Mouse (Mus musculus) heart, embryonic 14.5 days (tissue): ENCODE results near the gene Tph1. TPM values are rescaled to one million over a fixed set of nuclear protein-coding genes. Genes with fewer than 3 reads are reported as not detected.

ENCODE experiments used
- ATAC-seq: fragments of 200-750 bp; cut with Nextera tagmentation; 2 replicates; pipeline ENCODE4 v1.8.0; 2017; ENCODE audit warnings: low read depth, moderate TSS enrichment; ENCODE audit not compliant: insufficient number of reproducible peaks, insufficient read depth, low FRiP score
- H3K27ac ChIP-seq, 2 experiments: fragments of 200-500 bp in 1 of 2; fragments of 300-500 bp in 1 of 2; sonication (generic) in 1 of 2; replicated peaks in 1 of 2; 2 replicates each; pipeline ENCODE4 v1.5.1; 2012 to 2014; ENCODE audit warnings: low read depth in 2 of 2, low read length in 2 of 2, control low read depth in 1 of 2, mild to moderate bottlenecking in 1 of 2, mixed read lengths in 1 of 2; ENCODE audit not compliant: control insufficient read depth in 1 of 2, insufficient read depth in 1 of 2
- H3K27me3 ChIP-seq: fragments of 300-500 bp; sonication (generic); 2 replicates; pipeline ENCODE4 v1.6.1; 2014; ENCODE audit warnings: mild to moderate bottlenecking, low read length, control low read depth; ENCODE audit not compliant: control insufficient read depth, insufficient read depth
- H3K36me3 ChIP-seq: fragments of 300-500 bp; sonication (generic); 2 replicates; pipeline ENCODE4 v1.6.1; 2014; ENCODE audit warnings: mild to moderate bottlenecking, control low read depth, low read length, mixed read lengths; ENCODE audit not compliant: control insufficient read depth, insufficient read depth
- H3K4me1 ChIP-seq, 2 experiments: fragments of 200-500 bp in 1 of 2; fragments of 300-500 bp in 1 of 2; sonication (generic) in 1 of 2; 2 replicates each; pipeline ENCODE4 v1.6.1; 2012 to 2014; ENCODE audit warnings: low read length in 2 of 2, control low read depth in 1 of 2, mixed read lengths in 1 of 2; ENCODE audit not compliant: control insufficient read depth in 2 of 2, insufficient read depth in 2 of 2
- H3K4me2 ChIP-seq: fragments of 300-500 bp; sonication (generic); 2 replicates; pipeline ENCODE4 v1.6.1; 2014; ENCODE audit warnings: mild to moderate bottlenecking, low read length
- H3K4me3 ChIP-seq, 2 experiments: fragments of 200-500 bp in 1 of 2; fragments of 300-500 bp in 1 of 2; sonication (generic) in 1 of 2; 2 replicates each; pipeline ENCODE4 v1.5.1; 2012 to 2014; ENCODE audit warnings: low read length in 2 of 2, mild to moderate bottlenecking in 2 of 2, control low read depth in 1 of 2, low read depth in 1 of 2, moderate library complexity in 1 of 2; ENCODE audit not compliant: control insufficient read depth in 1 of 2, insufficient read depth in 1 of 2
- H3K9ac ChIP-seq: fragments of 300-500 bp; sonication (generic); 2 replicates; pipeline ENCODE4 v1.6.1; 2014; ENCODE audit warnings: mild to moderate bottlenecking, low read length
- H3K9me3 ChIP-seq: fragments of 300-500 bp; sonication (generic); 2 replicates; pipeline ENCODE4 v1.6.1; 2016; ENCODE audit warnings: low read length, control low read depth; ENCODE audit not compliant: control insufficient read depth
- WGBS: fragments of 180-500 bp; shearing (Covaris S2); extraction: QIAGEN DNeasy Blood & Tissue Kit; methylation state at CpG from one replicate; pipeline ENCODE4 v1.1.7; 2014; 5-methylcytosine and 5-hydroxymethylcytosine counted together
- polyA plus RNA-seq: library from polyadenylated mRNA; unstranded; fragments of >200 nt; fragmentation: Nextera tagmentation; extraction: Ambion mirVana; gene quantifications from 2 replicates; pipeline ENCODE4 v1.2.1, GENCODE M21; 2014

Gene Tph1
- polyA plus RNA-seq: 0.12 and 0.65 TPM in 2 replicates

DNA sequence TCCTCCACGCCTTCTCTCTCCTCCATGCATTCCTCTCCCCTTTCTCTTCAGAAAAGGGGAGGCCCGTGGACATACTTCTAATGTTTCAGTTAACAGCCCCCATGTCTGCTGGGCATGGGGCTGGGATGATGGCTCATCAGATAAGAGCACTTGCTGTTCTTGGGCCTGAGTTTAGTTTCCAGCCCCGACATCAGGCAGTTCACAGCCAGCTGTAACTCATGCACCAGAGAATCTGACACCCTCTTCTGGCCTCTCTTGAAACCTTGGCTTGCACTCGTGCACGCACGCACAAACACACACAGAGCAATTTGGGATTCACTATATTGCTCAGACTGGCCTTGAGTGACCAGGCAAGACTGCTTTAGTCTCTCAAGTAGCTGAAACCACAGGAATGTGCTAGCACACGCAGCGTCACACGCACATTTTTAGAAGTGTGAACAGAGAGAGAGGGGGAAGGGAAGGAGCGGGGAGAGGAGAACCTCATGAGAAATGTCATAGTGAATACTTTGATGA is at the start of gene Tph1:
TSS of gene Tph1 (minus strand) at position 378 of the 513 bp plus-strand sequence.
- Histone ChIP-seq H3K9me3 (no peaks in the 10 kb centered on the region), H3K27ac (no peak within 1 kb of the TSS), H3K9ac (no peak within 1 kb of the TSS), H3K27me3 (peaks cover 18% of the 10 kb centered on the region), H3K36me3 (no peaks in the 10 kb centered on the region), H3K4me1 (peaks cover 0 to 5% of the 10 kb centered on the region in 2 experiments; a peak in 2 of 4 replicates), H3K4me3 (no peak within 1 kb of the TSS), H3K4me2 (no peak within 1 kb of the TSS)
- 41% methylated on average over 10 of the region's 10 CpGs for WGBS
- no peak for ATAC-seq

GRCm38 (mm10) chr7:46720460-46720859 is 48.1 kb upstream of the Tph1 start:
- Histone ChIP-seq H3K36me3 (no peaks in the 10 kb centered on the region), H3K4me1 (no peaks in the 10 kb centered on the region; a peak in 1 of 4 replicates), H3K9me3 (no peaks in the 10 kb centered on the region), H3K27me3 (no peaks in the 10 kb centered on the region), H3K27ac (no peak overlapping the region), H3K4me3 (no peak overlapping the region), H3K4me2 (no peak overlapping the region), H3K9ac (no peak overlapping the region)
- WGBS: 71% methylated on average over 9 of the region's 9 CpGs
- ATAC-seq: no peak

DNA sequence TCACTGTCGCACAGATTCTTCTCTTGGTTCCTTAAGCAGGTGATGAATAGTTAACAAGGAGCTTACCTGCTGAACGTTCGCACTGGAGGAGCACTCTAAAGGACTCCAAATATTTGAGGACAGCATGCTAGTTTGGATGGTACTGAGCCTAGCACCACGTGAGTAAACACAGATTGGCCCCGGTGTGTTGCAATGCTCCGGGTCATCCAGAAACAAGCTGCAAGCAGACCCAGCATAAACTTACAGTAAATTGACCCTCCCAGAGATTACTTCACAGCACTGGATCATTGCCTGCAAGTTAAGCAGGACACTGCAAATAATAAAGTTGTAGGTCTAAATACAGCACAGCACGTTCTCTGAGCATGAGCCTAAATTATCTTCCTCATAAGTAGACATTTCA is 47.2 kb upstream of the Tph1 start:
- Histone ChIP-seq H3K27ac (no peak overlapping the region), H3K9me3 (no peaks in the 10 kb centered on the region)

DNA sequence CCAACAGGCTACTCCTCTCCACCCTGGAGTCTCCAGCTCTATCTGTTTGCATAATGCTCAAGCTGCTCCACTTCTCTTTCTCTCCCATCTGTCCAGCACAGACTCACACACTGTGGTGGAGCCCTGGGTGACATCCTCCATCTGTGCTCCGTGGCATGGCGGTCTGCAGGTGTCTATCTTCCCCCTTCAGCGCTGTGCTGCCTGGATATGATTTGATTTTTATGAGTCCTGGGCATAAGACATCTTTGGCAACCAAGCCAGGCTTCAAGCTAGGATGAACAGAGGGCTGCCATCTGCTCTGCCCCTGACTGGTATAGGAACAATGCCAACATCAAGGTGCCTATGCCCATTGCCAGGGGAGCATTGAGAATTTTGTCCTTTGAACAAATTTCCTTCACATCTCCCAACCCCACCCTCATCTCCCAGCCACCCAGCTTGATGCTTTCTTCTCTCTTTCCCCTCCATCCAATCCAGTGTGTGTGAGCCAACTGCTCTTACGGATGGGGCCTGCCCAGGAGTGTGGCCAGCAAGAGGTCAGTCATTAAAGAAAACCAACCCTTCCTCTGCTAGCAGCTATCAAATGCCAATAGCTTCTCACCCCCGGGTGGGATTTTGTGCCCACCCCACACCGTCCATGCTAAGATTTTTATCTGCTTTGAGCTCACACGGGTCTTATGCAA is 46.4 kb upstream of the Tph1 start:
- no peaks in the 10 kb centered on the region for H3K9me3 ChIP-seq
- H3K27ac ChIP-seq: no peak overlapping the region
- H3K9ac ChIP-seq: no peak overlapping the region
- no peaks in the 10 kb centered on the region for H3K36me3 ChIP-seq
- no peak overlapping the region for H3K4me2 ChIP-seq
- no peaks in the 10 kb centered on the region for H3K27me3 ChIP-seq
- no peak for ATAC-seq
- H3K4me1 ChIP-seq: no peaks in the 10 kb centered on the region; a peak in 1 of 4 replicates
- 77% methylated on average over 7 of the region's 7 CpGs for WGBS
- H3K4me3 ChIP-seq: no peak overlapping the region

More for the DNA sequence above, 47.2 kb upstream of the Tph1 start:
- Histone ChIP-seq H3K4me3 (no peak overlapping the region), H3K9ac (no peak overlapping the region), H3K36me3 (no peaks in the 10 kb centered on the region), H3K4me2 (no peak overlapping the region), H3K4me1 (no peaks in the 10 kb centered on the region; a peak in 1 of 4 replicates), H3K27me3 (no peaks in the 10 kb centered on the region)
- WGBS: 59% methylated on average over 7 of the region's 7 CpGs
- no peak for ATAC-seq

DNA sequence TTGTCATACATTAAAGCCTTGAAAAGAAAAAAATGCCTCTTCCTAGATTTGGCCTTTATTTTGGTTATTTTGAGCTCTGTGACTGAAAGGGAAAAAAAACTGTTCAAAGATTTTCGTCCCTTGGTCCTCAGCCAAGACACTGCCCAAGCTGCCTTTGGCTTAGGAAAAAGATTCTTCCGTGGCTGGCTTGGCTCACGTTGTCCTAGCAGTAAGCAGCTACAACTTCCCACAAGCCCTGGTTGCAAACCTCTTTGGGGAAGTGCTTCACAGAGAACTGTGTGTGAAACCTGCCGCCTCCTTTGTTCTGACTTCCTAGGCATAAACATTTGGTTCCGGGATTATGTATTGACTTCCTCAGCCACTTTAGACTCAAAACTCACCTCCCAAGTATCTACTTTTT is 44.6 kb upstream of the Tph1 start:
- WGBS: 45% methylated on average over 5 of the region's 5 CpGs
- no peak for ATAC-seq

GRCm38 (mm10) chr7:46715600-46715999 is 43.3 kb upstream of the Tph1 start, which contains the start of gene Saa3:
Saa3 (minus strand) TSS chr7:46715700.
- H3K4me1 ChIP-seq: no peaks in the 10 kb centered on the region; a peak in 1 of 4 replicates
- 78% methylated on average over 5 of the region's 5 CpGs for WGBS
- H3K27me3 ChIP-seq: no peaks in the 10 kb centered on the region
- no peak within 1 kb of the TSS for H3K9ac ChIP-seq
- no peak for ATAC-seq
- no peak within 1 kb of the TSS for H3K4me2 ChIP-seq
- no peak within 1 kb of the TSS for H3K27ac ChIP-seq
- no peaks in the 10 kb centered on the region for H3K36me3 ChIP-seq
- no peak within 1 kb of the TSS for H3K4me3 ChIP-seq
- H3K9me3 ChIP-seq: no peaks in the 10 kb centered on the region

More for the DNA sequence above, 44.6 kb upstream of the Tph1 start:
- Histone ChIP-seq H3K27me3 (no peaks in the 10 kb centered on the region), H3K4me3 (no peak overlapping the region), H3K36me3 (no peaks in the 10 kb centered on the region), H3K4me1 (no peaks in the 10 kb centered on the region; a peak in 1 of 4 replicates), H3K9me3 (no peaks in the 10 kb centered on the region), H3K27ac (no peak overlapping the region), H3K4me2 (no peak overlapping the region), H3K9ac (no peak overlapping the region)

DNA sequence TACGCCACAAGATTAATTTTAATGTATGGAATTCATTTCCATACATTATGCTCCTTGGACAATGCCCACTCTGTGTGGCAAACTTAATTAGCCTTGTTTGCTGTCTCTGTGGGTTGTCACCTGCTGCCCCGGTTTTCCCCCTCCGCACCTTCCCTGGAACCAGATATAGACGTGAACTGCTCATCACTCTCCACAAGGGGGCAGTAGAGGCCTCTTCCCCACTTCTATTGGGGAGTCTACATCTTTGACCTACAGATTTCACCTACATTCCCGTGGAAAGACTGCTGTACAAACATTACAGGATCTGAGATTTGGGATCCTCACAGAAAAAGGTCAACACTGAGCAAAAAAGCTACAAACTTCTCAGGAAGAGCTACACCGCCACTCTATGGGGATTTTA is 42.2 kb upstream of the Tph1 start:
- Histone ChIP-seq H3K4me2 (no peak overlapping the region), H3K4me1 (peaks cover 0 to 4% of the 10 kb centered on the region in 2 experiments; a peak in 3 of 4 replicates), H3K9me3 (no peaks in the 10 kb centered on the region), H3K4me3 (no peak overlapping the region), H3K9ac (no peak overlapping the region), H3K27ac (no peak overlapping the region), H3K27me3 (no peaks in the 10 kb centered on the region), H3K36me3 (no peaks in the 10 kb centered on the region)
- ATAC-seq: no peak
- 29% methylated on average over 6 of the region's 6 CpGs for WGBS
